Mouse (Mus musculus): ENCODE results near the gene Sohlh2.

- TF ChIP-seq POLR2A (IDR thresholded peaks at IDR 0.05; ENCODE audit: low read depth, low read length) = no peak
- no peak for TF ChIP-seq ZNF384 (IDR thresholded peaks at IDR 0.05; ENCODE audit: low read depth, low read length)
- no peak for TF ChIP-seq CTCF (conservative IDR thresholded peaks at IDR 0.05 in 1 of 2, IDR thresholded peaks at IDR 0.05 in 1 of 2; ENCODE audit: low read depth in 2 of 2, low read length in 2 of 2)
- no peak for TF ChIP-seq MAFK (IDR thresholded peaks at IDR 0.05; ENCODE audit: insufficient replicate concordance, low read length)
- TF ChIP-seq ZC3H11A (IDR thresholded peaks at IDR 0.05; ENCODE audit: low read depth, low read length) = no peak
- TF ChIP-seq RCOR1 (conservative IDR thresholded peaks at IDR 0.05; ENCODE audit: low read depth, low read length) = no peak
Observed at GRCm38 (mm10) chr3:55172478-55172877, 9.3 kb upstream of the Sohlh2 start.

All from CH12.LX (cell line).